Mouse (Mus musculus) midbrain, postnatal 0 days (tissue): Measurements from ENCODE around the gene Fam49a. TPM values are rescaled to one million over a fixed set of nuclear protein-coding genes. Genes with fewer than 3 reads are reported as not detected.

Source experiments
- ATAC-seq: fragments of 200-750 bp; cut with Nextera tagmentation; 2 replicates; pipeline ENCODE4 v1.8.0; 2017; ENCODE audit warnings: moderate number of reproducible peaks, mild to moderate bottlenecking, moderate TSS enrichment, moderate library complexity; ENCODE audit not compliant: low FRiP score
- DNase-seq: peaks from one replicate; pipeline ENCODE4 v3.0.0-alpha.2; 2015; ENCODE audit warnings: low spot score
- H3K27ac ChIP-seq: fragments of 300-500 bp; sonication (generic); 2 replicates; pipeline ENCODE4 v1.5.1; 2014; ENCODE audit warnings: low read depth, mild to moderate bottlenecking, low read length, mixed read lengths
- H3K27me3 ChIP-seq: fragments of 300-500 bp; sonication (generic); 2 replicates; pipeline ENCODE4 v1.6.1; 2014; ENCODE audit warnings: low read length, control low read depth, mixed read lengths; ENCODE audit not compliant: insufficient read depth
- H3K36me3 ChIP-seq: fragments of 300-500 bp; sonication (generic); 2 replicates; pipeline ENCODE4 v1.6.1; 2014; ENCODE audit warnings: low read length, control low read depth, mixed read lengths; ENCODE audit not compliant: insufficient read depth
- H3K4me1 ChIP-seq: fragments of 300-500 bp; sonication (generic); 2 replicates; pipeline ENCODE4 v1.6.1; 2014; ENCODE audit warnings: mild to moderate bottlenecking, control low read depth, antibody characterized with exemption, low read length, mixed read lengths; ENCODE audit not compliant: insufficient read depth
- H3K4me2 ChIP-seq: fragments of 300-500 bp; sonication (generic); 2 replicates; pipeline ENCODE4 v1.6.1; 2014; ENCODE audit warnings: low read depth, mild to moderate bottlenecking, low read length, mixed read lengths; ENCODE audit not compliant: poor library complexity, severe bottlenecking
- H3K4me3 ChIP-seq: fragments of 300-500 bp; sonication (generic); 2 replicates; pipeline ENCODE4 v1.5.1; 2014; ENCODE audit warnings: low read depth, mild to moderate bottlenecking, low read length, moderate library complexity
- H3K9ac ChIP-seq: fragments of 300-500 bp; sonication (generic); replicated peaks from 2 replicates; pipeline ENCODE4 v1.6.1; 2014; ENCODE audit warnings: mild to moderate bottlenecking, low read length, moderate library complexity, mixed read lengths; ENCODE audit not compliant: poor library complexity, severe bottlenecking
- H3K9me3 ChIP-seq: fragments of 300-500 bp; sonication (generic); 2 replicates; pipeline ENCODE4 v1.6.1; 2016; ENCODE audit warnings: low read length, control low read depth
- CTCF ChIP-seq: IDR thresholded peaks from 2 replicates; pipeline ENCODE4 v1.5.1; 2016; ENCODE audit warnings: antibody characterized with exemption, mild to moderate bottlenecking
- WGBS: fragments of 180-500 bp; shearing (Covaris S2); extraction: QIAGEN DNeasy Blood & Tissue Kit; methylation state at CpG from one replicate; pipeline ENCODE4 v1.1.7; 2014; 5-methylcytosine and 5-hydroxymethylcytosine counted together
- polyA plus RNA-seq: library from polyadenylated mRNA; unstranded; fragments of >200 nt; fragmentation: Nextera tagmentation; extraction: Ambion mirVana; gene quantifications from 2 replicates; pipeline ENCODE4 v1.2.1, GENCODE M21; 2015
- total RNA-seq: library from RNA; depleted of rRNA; stranded (reverse); fragments of >200 nt; gene quantifications from 2 replicates; pipeline ENCODE4 v1.2.3, GENCODE M21; 2014

Fam49a gene
- total and polyA plus RNA-seq, 2 experiments from 2014 or later: 58.3 to 88.2 TPM

GRCm38 (mm10) chr12:12223336-12223735 lies 38.6 kb upstream of the Fam49a start:
- Histone ChIP-seq H3K4me3 (no peak overlapping the region), H3K27me3 (no peaks in the 10 kb centered on the region), H3K4me1 (no peaks in the 10 kb centered on the region), H3K4me2 (no peak overlapping the region), H3K27ac (no peak overlapping the region), H3K9ac (no peak overlapping the region), H3K36me3 (no peaks in the 10 kb centered on the region), H3K9me3 (no peaks in the 10 kb centered on the region)
- ATAC-seq (no peak), DNase-seq (no peak)
- WGBS: 79% methylated on average over 2 of the region's 2 CpGs
- no peak for TF ChIP-seq CTCF

GRCm38 (mm10) chr12:12225706-12226105 lies 36.2 kb upstream of the Fam49a start:
- Histone ChIP-seq H3K4me3 (no peak overlapping the region), H3K4me2 (no peak overlapping the region), H3K27ac (no peak overlapping the region), H3K9me3 (no peaks in the 10 kb centered on the region), H3K4me1 (no peaks in the 10 kb centered on the region), H3K9ac (no peak overlapping the region), H3K36me3 (no peaks in the 10 kb centered on the region), H3K27me3 (no peaks in the 10 kb centered on the region)
- DNase-seq (peak; percentile 32), ATAC-seq (peak; percentile 75)
- no peak for TF ChIP-seq CTCF
- 35% methylated on average over 6 of the region's 6 CpGs for WGBS

- ATAC-seq (no peak), DNase-seq (no peak)
- H3K9ac ChIP-seq: no peak overlapping the region
- H3K36me3 ChIP-seq: no peaks in the 10 kb centered on the region
- no peaks in the 10 kb centered on the region for H3K4me1 ChIP-seq
- WGBS: 95% methylated on average over 3 of the region's 3 CpGs
- H3K27ac ChIP-seq: no peak overlapping the region
- no peak overlapping the region for H3K4me3 ChIP-seq
- no peaks in the 10 kb centered on the region for H3K9me3 ChIP-seq
- H3K4me2 ChIP-seq: no peak overlapping the region
- no peak for TF ChIP-seq CTCF
- no peaks in the 10 kb centered on the region for H3K27me3 ChIP-seq
These were observed 34.3 kb upstream of the Fam49a start for GRCm38 (mm10) chr12:12227594-12227993.

GRCm38 (mm10) chr12:12230031-12230557 lies 31.8 kb upstream of the Fam49a start:
- Histone ChIP-seq H3K4me3 (no peak overlapping the region), H3K4me2 (no peak overlapping the region), H3K27me3 (no peaks in the 10 kb centered on the region), H3K9ac (no peak overlapping the region), H3K36me3 (no peaks in the 10 kb centered on the region), H3K9me3 (no peaks in the 10 kb centered on the region), H3K27ac (no peak overlapping the region), H3K4me1 (no peaks in the 10 kb centered on the region)
- no peak for DNase-seq
- no peak for ATAC-seq
- no peak for TF ChIP-seq CTCF

GRCm38 (mm10) chr12:12232097-12232496 lies 29.8 kb upstream of the Fam49a start:
- H3K9ac ChIP-seq: no peak overlapping the region
- H3K4me1 ChIP-seq: no peaks in the 10 kb centered on the region
- no peak overlapping the region for H3K4me2 ChIP-seq
- no peaks in the 10 kb centered on the region for H3K36me3 ChIP-seq
- TF ChIP-seq CTCF: no peak
- ATAC-seq: no peak
- no peak overlapping the region for H3K27ac ChIP-seq
- no peaks in the 10 kb centered on the region for H3K27me3 ChIP-seq
- 90% methylated on average over 4 of the region's 4 CpGs for WGBS
- no peak for DNase-seq
- no peak overlapping the region for H3K4me3 ChIP-seq
- no peaks in the 10 kb centered on the region for H3K9me3 ChIP-seq

- H3K27me3 ChIP-seq: no peaks in the 10 kb centered on the region
- H3K9ac ChIP-seq: no peak overlapping the region
- DNase-seq (no peak), ATAC-seq (no peak)
- 37% methylated on average over 5 of the region's 5 CpGs for WGBS
- no peak overlapping the region for H3K4me3 ChIP-seq
- H3K36me3 ChIP-seq: no peaks in the 10 kb centered on the region
- no peak overlapping the region for H3K4me2 ChIP-seq
- H3K27ac ChIP-seq: no peak overlapping the region
- H3K4me1 ChIP-seq: no peaks in the 10 kb centered on the region
- no peak for TF ChIP-seq CTCF
- H3K9me3 ChIP-seq: no peaks in the 10 kb centered on the region
These were observed 25.0 kb upstream of the Fam49a start for GRCm38 (mm10) chr12:12236978-12237377.
